Mouse (Mus musculus) right cerebral cortex, postnatal 14 days (tissue): ENCODE data around the gene Spice1.

Source experiments
- DNase-seq: peaks from one replicate; pipeline ENCODE4 v3.0.0; 2022

Spice1 gene

GRCm38 (mm10) chr16:44347071-44347901 is at the start of gene Spice1:
TSS of gene Spice1 (plus strand) at chr16:44347121.
- DNase-seq, result peak; percentile 97

GRCm38 (mm10) chr16:44299438-44300093 is 47.4 kb upstream of the Spice1 start:
- no peak for DNase-seq

GRCm38 (mm10) chr16:44302126-44302892 is 44.6 kb upstream of the Spice1 start:
- DNase-seq, result no peak

- no peak for DNase-seq
Measured at GRCm38 (mm10) chr16:44303822-44304221, 43.1 kb upstream of the Spice1 start.

- no peak for DNase-seq
Measured at GRCm38 (mm10) chr16:44305606-44306005, 41.3 kb upstream of the Spice1 start.

GRCm38 (mm10) chr16:44313422-44313821 is 33.5 kb upstream of the Spice1 start:
- no peak for DNase-seq

- DNase-seq, result no peak
Measured at GRCm38 (mm10) chr16:44316350-44316749, 30.6 kb upstream of the Spice1 start.

GRCm38 (mm10) chr16:44320232-44320631 is 26.7 kb upstream of the Spice1 start:
- no peak for DNase-seq

- DNase-seq, result no peak
Measured at GRCm38 (mm10) chr16:44328644-44329043, 18.3 kb upstream of the Spice1 start.

- DNase-seq, result peak; percentile 15
Measured at GRCm38 (mm10) chr16:44330657-44331056, 16.3 kb upstream of the Spice1 start.

- peak; percentile 8 for DNase-seq
Measured at GRCm38 (mm10) chr16:44331154-44331553, 15.8 kb upstream of the Spice1 start.

- DNase-seq, result no peak
Measured at GRCm38 (mm10) chr16:44331671-44331994, 15.3 kb upstream of the Spice1 start.

- peak; percentile 37 for DNase-seq
Measured at GRCm38 (mm10) chr16:44331995-44332860, 14.7 kb upstream of the Spice1 start.

- DNase-seq, result peak; percentile 8
Measured at GRCm38 (mm10) chr16:44332861-44333284, 14.0 kb upstream of the Spice1 start, which contains the start of gene Sidt1. TSS of gene Sidt1 (minus strand) at chr16:44333196.

GRCm38 (mm10) chr16:44337541-44337940 is 9.4 kb upstream of the Spice1 start:
- DNase-seq, result no peak

- no peak for DNase-seq
Measured at GRCm38 (mm10) chr16:44349801-44350397, 3.0 kb downstream of the Spice1 start.

GRCm38 (mm10) chr16:44356291-44356690 is 9.4 kb downstream of the Spice1 start:
- DNase-seq, result no peak

- DNase-seq, result no peak
Measured at GRCm38 (mm10) chr16:44357571-44358268, 10.8 kb downstream of the Spice1 start.

- DNase-seq, result no peak
Measured at GRCm38 (mm10) chr16:44361921-44362890, 15.3 kb downstream of the Spice1 start.

- DNase-seq, result no peak
Measured at GRCm38 (mm10) chr16:44365522-44365921, 18.6 kb downstream of the Spice1 start.
